Mouse (Mus musculus) stomach, embryonic 14.5 days (tissue): ENCODE data around the gene Gm44965. TPM values are rescaled to one million over a fixed set of nuclear protein-coding genes. Genes with fewer than 3 reads are reported as not detected.

Experiments
- ATAC-seq: fragments of 200-750 bp; cut with Nextera tagmentation; 2 replicates; pipeline ENCODE4 v1.8.0; 2017; ENCODE audit warnings: low read depth, moderate TSS enrichment; ENCODE audit not compliant: insufficient number of reproducible peaks, insufficient read depth, low FRiP score
- H3K27ac ChIP-seq: fragments of 300-500 bp; sonication (generic); 2 replicates; pipeline ENCODE4 v1.5.1; 2014; ENCODE audit warnings: mild to moderate bottlenecking, low read length, moderate library complexity, mixed read lengths
- H3K27me3 ChIP-seq: fragments of 300-500 bp; sonication (generic); 2 replicates; pipeline ENCODE4 v1.6.1; 2014; ENCODE audit warnings: low read length, control low read depth, mixed read lengths; ENCODE audit not compliant: control insufficient read depth, insufficient read depth
- H3K36me3 ChIP-seq: fragments of 300-500 bp; sonication (generic); 2 replicates; pipeline ENCODE4 v1.6.1; 2014; ENCODE audit warnings: mild to moderate bottlenecking, control low read depth, low read length, moderate library complexity, mixed read lengths; ENCODE audit not compliant: control insufficient read depth, insufficient read depth
- H3K4me1 ChIP-seq: fragments of 300-500 bp; sonication (generic); 2 replicates; pipeline ENCODE4 v1.6.1; 2014; ENCODE audit warnings: low read length, control low read depth, mixed read lengths; ENCODE audit not compliant: control insufficient read depth, insufficient read depth
- H3K4me2 ChIP-seq: fragments of 300-500 bp; sonication (generic); replicated peaks from 2 replicates; pipeline ENCODE4 v1.6.1; 2014; ENCODE audit warnings: low read depth, low read length, control low read depth
- H3K4me3 ChIP-seq: fragments of 300-500 bp; sonication (generic); 2 replicates; pipeline ENCODE4 v1.5.1; 2014; ENCODE audit warnings: low read depth, low read length, control low read depth
- H3K9ac ChIP-seq: fragments of 300-500 bp; sonication (generic); replicated peaks from 2 replicates; pipeline ENCODE4 v1.6.1; 2014; ENCODE audit warnings: low read depth, mild to moderate bottlenecking, control low read depth, low read length, moderate library complexity, mixed read lengths
- H3K9me3 ChIP-seq: fragments of 300-500 bp; sonication (generic); 2 replicates; pipeline ENCODE4 v1.6.1; 2016; ENCODE audit warnings: low read depth, low read length, control low read depth; ENCODE audit not compliant: control insufficient read depth
- WGBS: fragments of 180-500 bp; shearing (Covaris S2); extraction: QIAGEN DNeasy Blood & Tissue Kit; methylation state at CpG from one replicate; pipeline ENCODE4 v1.1.7; 2014; 5-methylcytosine and 5-hydroxymethylcytosine counted together
- polyA plus RNA-seq: library from polyadenylated mRNA; unstranded; fragments of >200 nt; fragmentation: Nextera tagmentation; extraction: Ambion mirVana; gene quantifications from 2 replicates; pipeline ENCODE4 v1.2.1, GENCODE M21; 2014

The Gm44965 gene
- polyA plus RNA-seq, 1 experiment from 2014 or later, result not detected

- Histone ChIP-seq H3K36me3 (peaks cover 32% of the 10 kb centered on the region), H3K9me3 (peaks cover 19% of the 10 kb centered on the region), H3K27me3 (no peaks in the 10 kb centered on the region), H3K9ac (peak within 1 kb of the TSS; percentile 74), H3K4me3 (peak within 1 kb of the TSS; percentile 58), H3K4me1 (0 out of 2 replicates have a peak, but pooled peaks cover 3% of the 10 kb centered on the region), H3K4me2 (peak within 1 kb of the TSS; percentile 97), H3K27ac (peak within 1 kb of the TSS; percentile 33)
- WGBS, result 4% methylated on average over 41 of the region's 42 CpGs
- peak; percentile 99 for ATAC-seq
These were observed 7.7 kb downstream of the Gm44965 start, which contains the start of gene Zfp775 for GRCm38 (mm10) chr6:48601271-48602079. Zfp775 (plus strand) TSS chr6:48602063.

GRCm38 (mm10) chr6:48602080-48602741 is 8.5 kb downstream of the Gm44965 start:
- 3% methylated on average over 28 of the region's 28 CpGs for WGBS
- Histone ChIP-seq H3K36me3 (peaks cover 25% of the 10 kb centered on the region), H3K4me3 (peak overlapping the region; percentile 58), H3K4me2 (peak overlapping the region; percentile 97), H3K27ac (peak overlapping the region; percentile 29), H3K27me3 (no peaks in the 10 kb centered on the region), H3K9ac (peak overlapping the region; percentile 74), H3K9me3 (peaks cover 12% of the 10 kb centered on the region), H3K4me1 (0 out of 2 replicates have a peak, but pooled peaks cover 3% of the 10 kb centered on the region)
- ATAC-seq, result peak; percentile 63

- no peak overlapping the region for H3K4me3 ChIP-seq
- no peak for ATAC-seq
- no peaks in the 10 kb centered on the region for H3K9me3 ChIP-seq
- no peaks in the 10 kb centered on the region; the same call in 1 of the 2 replicates for H3K36me3 ChIP-seq
- 0 out of 2 replicates have a peak, but pooled peaks cover 4% of the 10 kb centered on the region for H3K4me1 ChIP-seq
- no peak overlapping the region for H3K9ac ChIP-seq
- H3K27me3 ChIP-seq, result no peaks in the 10 kb centered on the region
- H3K27ac ChIP-seq, result no peak overlapping the region
- H3K4me2 ChIP-seq, result no peak overlapping the region
- WGBS, result 74% methylated on average over 2 of the region's 2 CpGs
These were observed 14.4 kb downstream of the Gm44965 start for GRCm38 (mm10) chr6:48608124-48608523.

- Histone ChIP-seq H3K9ac (no peak overlapping the region), H3K27me3 (no peaks in the 10 kb centered on the region), H3K36me3 (no peaks in the 10 kb centered on the region; the same call in 1 of the 2 replicates), H3K9me3 (no peaks in the 10 kb centered on the region), H3K4me2 (no peak overlapping the region), H3K4me1 (0 out of 2 replicates have a peak, but pooled peaks cover 4% of the 10 kb centered on the region), H3K27ac (no peak overlapping the region), H3K4me3 (no peak overlapping the region)
- WGBS, result 57% methylated on average over 7 of the region's 7 CpGs
- ATAC-seq, result no peak
These were observed 15.8 kb downstream of the Gm44965 start for GRCm38 (mm10) chr6:48609512-48609911.

GRCm38 (mm10) chr6:48610657-48611056 is 16.9 kb downstream of the Gm44965 start:
- H3K4me2 ChIP-seq, result no peak overlapping the region
- no peaks in the 10 kb centered on the region for H3K9me3 ChIP-seq
- 0 out of 2 replicates have a peak, but pooled peaks cover 4% of the 10 kb centered on the region for H3K4me1 ChIP-seq
- H3K4me3 ChIP-seq, result no peak overlapping the region
- no peaks in the 10 kb centered on the region; the same call in 1 of the 2 replicates for H3K36me3 ChIP-seq
- ATAC-seq, result no peak
- no peak overlapping the region for H3K27ac ChIP-seq
- no peak overlapping the region for H3K9ac ChIP-seq
- H3K27me3 ChIP-seq, result no peaks in the 10 kb centered on the region
- WGBS, result 44% methylated on average over 3 of the region's 3 CpGs

GRCm38 (mm10) chr6:48613464-48613863 is 19.7 kb downstream of the Gm44965 start:
- WGBS, result 88% methylated on average over 4 of the region's 4 CpGs
- H3K4me1 ChIP-seq, result 0 out of 2 replicates have a peak, but pooled peaks cover 4% of the 10 kb centered on the region

GRCm38 (mm10) chr6:48614756-48615155 is 21.0 kb downstream of the Gm44965 start:
- 90% methylated on average over 5 of the region's 5 CpGs for WGBS

More at GRCm38 (mm10) chr6:48613464-48613863, 19.7 kb downstream of the Gm44965 start:
- no peak for ATAC-seq
- H3K36me3 ChIP-seq, result no peaks in the 10 kb centered on the region; the same call in 1 of the 2 replicates
- no peak overlapping the region for H3K4me2 ChIP-seq
- H3K27me3 ChIP-seq, result no peaks in the 10 kb centered on the region
- H3K4me3 ChIP-seq, result no peak overlapping the region
- no peaks in the 10 kb centered on the region for H3K9me3 ChIP-seq
- no peak overlapping the region for H3K27ac ChIP-seq
- H3K9ac ChIP-seq, result no peak overlapping the region

GRCm38 (mm10) chr6:48620031-48620430 is 26.3 kb downstream of the Gm44965 start:
- no peak for ATAC-seq
- H3K36me3 ChIP-seq, result peaks cover 12% of the 10 kb centered on the region
- 95% methylated on average over 30 of the region's 30 CpGs for whole genome bisulfite sequencing

More at GRCm38 (mm10) chr6:48614756-48615155, 21.0 kb downstream of the Gm44965 start:
- Histone ChIP-seq H3K4me1 (0 out of 2 replicates have a peak, but pooled peaks cover 4% of the 10 kb centered on the region), H3K4me2 (no peak overlapping the region), H3K9ac (no peak overlapping the region), H3K27ac (no peak overlapping the region), H3K9me3 (no peaks in the 10 kb centered on the region), H3K27me3 (no peaks in the 10 kb centered on the region), H3K4me3 (no peak overlapping the region), H3K36me3 (peaks cover 2% of the 10 kb centered on the region; the same call in 1 of the 2 replicates)
- ATAC-seq, result no peak

More at GRCm38 (mm10) chr6:48620031-48620430, 26.3 kb downstream of the Gm44965 start:
- Histone ChIP-seq H3K4me2 (no peak overlapping the region), H3K4me1 (no peaks in the 10 kb centered on the region), H3K27ac (no peak overlapping the region), H3K27me3 (no peaks in the 10 kb centered on the region), H3K9ac (no peak overlapping the region), H3K9me3 (no peaks in the 10 kb centered on the region), H3K4me3 (no peak overlapping the region)
